Mouse (Mus musculus) kidney, adult 2 months (tissue): ENCODE measurements at regions not wholly inside any gene's neighbourhood (a gene's known extent, or its start where the extent isn't known, plus 50 kb on each side); places are given as distances from the start of the nearest gene placed in this dataset.

Source experiments
- DNase-seq: peaks from one replicate; pipeline ENCODE4 v3.0.0; 2021
- H3K27ac ChIP-seq: fragments of 200-500 bp; 2 replicates; pipeline ENCODE4 v1.5.1; 2012; ENCODE audit warnings: low read depth, low read length, control low read depth, inconsistent platforms; ENCODE audit not compliant: insufficient read depth
- H3K27me3 ChIP-seq: fragments of 200-500 bp; replicated peaks from 2 replicates; pipeline ENCODE4 v1.6.1; 2012; ENCODE audit warnings: mild to moderate bottlenecking, moderate library complexity, low read length, inconsistent platforms; ENCODE audit not compliant: control insufficient read depth, insufficient read depth
- H3K36me3 ChIP-seq: fragments of 200-500 bp; 2 replicates; pipeline ENCODE4 v1.6.1; 2012; ENCODE audit warnings: mild to moderate bottlenecking, moderate library complexity, low read length, inconsistent platforms; ENCODE audit not compliant: control insufficient read depth, insufficient read depth
- H3K4me1 ChIP-seq: fragments of 200-500 bp; 2 replicates; pipeline ENCODE4 v1.6.1; 2011; ENCODE audit warnings: low read length; ENCODE audit not compliant: control insufficient read depth, insufficient read depth
- H3K4me3 ChIP-seq: fragments of 200-500 bp; 2 replicates; pipeline ENCODE4 v1.5.1; 2011; ENCODE audit warnings: mild to moderate bottlenecking, low read depth, low read length, control low read depth; ENCODE audit not compliant: insufficient read depth
- CTCF ChIP-seq: fragments of 200-500 bp; conservative IDR thresholded peaks from 2 replicates; pipeline ENCODE4 v1.5.1; 2011; ENCODE audit warnings: low read depth, mild to moderate bottlenecking, control low read depth, low read length, moderate library complexity, mixed read lengths; ENCODE audit not compliant: insufficient read depth, insufficient read length
- POLR2A ChIP-seq: fragments of 200-500 bp; IDR thresholded peaks from one replicate; pipeline ENCODE4 v1.6.1; 2011; ENCODE audit warnings: low read depth, low read length, control low read depth
- WGBS: fragments of 180-500 bp; shearing (Covaris S2); methylation state at CpG from one replicate; pipeline ENCODE4 v1.1.7; 2018; 5-methylcytosine and 5-hydroxymethylcytosine counted together

DNA sequence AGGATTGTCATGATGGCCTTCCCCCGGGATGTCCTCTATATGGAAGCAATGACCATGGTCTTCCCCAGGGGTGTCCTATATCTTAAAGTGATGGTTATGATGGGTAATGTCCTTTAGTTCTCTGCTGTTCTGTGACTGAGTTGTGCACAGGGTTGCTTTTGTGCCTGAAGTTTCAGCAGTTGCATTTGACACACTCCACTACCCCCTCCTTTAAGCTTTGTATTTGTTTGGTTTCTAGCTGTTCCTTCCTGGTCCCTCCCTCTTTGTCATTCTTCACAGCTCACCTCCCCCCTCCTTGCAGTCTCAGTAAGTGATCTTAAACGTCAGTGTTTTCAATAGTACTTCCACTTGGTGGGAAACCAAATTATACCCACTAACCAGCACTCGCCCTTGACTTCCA, 464.4 kb downstream of the Nedd1 start:
- DNase-seq = no peak
- Histone ChIP-seq H3K27ac (no peak overlapping the region), H3K27me3 (no peaks in the 10 kb centered on the region), H3K4me1 (no peaks in the 10 kb centered on the region), H3K36me3 (no peaks in the 10 kb centered on the region), H3K4me3 (no peak overlapping the region)
- 62% methylated on average over 3 of the region's 3 CpGs for WGBS
- TF ChIP-seq CTCF = no peak
- TF ChIP-seq POLR2A = no peak

DNA sequence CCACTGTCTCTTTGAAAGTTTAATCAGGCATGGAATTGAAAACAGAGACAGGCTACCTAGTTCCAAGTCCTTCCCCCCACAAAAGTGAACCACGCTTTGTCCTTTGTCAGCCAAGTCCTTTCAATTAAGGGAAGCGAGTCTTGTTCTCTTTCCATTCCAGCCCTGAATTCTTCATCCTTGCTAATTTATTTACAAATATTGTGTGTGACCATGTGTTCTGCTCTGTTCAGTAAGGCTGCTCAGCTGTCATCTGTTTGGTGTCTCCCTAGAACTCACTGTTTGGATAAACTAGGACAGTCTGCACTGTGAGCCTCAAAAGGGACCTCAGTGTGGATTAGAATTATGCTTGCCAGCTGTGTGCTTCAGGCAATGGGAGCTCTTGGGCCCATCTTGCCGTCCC, 473.6 kb downstream of the Nedd1 start:
- 85% methylated on average over 3 of the region's 3 CpGs for whole genome bisulfite sequencing
- no peak for DNase-seq

DNA sequence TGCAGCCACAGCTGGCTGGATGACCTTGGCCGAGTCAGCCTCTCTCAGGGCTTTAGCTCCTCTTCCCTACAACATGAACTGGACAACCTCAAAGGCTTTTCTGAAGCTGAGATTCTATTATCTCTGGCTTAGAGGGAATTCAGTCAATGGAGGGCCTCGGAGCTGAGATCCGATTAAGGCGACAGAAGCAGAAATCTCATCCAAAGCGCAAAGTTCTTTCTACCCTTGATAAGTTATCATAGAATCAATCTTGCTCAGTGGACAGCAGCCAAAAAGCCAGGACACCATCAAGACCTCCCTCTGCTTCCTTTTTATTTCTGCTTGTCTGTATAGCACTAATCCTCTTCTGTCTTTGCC, 474.8 kb downstream of the Nedd1 start:
- TF ChIP-seq POLR2A (no peak), CTCF (no peak)
- 56% methylated on average over 5 of the region's 5 CpGs for WGBS
- Histone ChIP-seq H3K36me3 (no peaks in the 10 kb centered on the region), H3K4me1 (peaks cover 3% of the 10 kb centered on the region; the same call in 1 of the 2 replicates), H3K27ac (no peak overlapping the region), H3K4me3 (no peak overlapping the region), H3K27me3 (no peaks in the 10 kb centered on the region)
- DNase-seq = no peak

More for the DNA sequence above, 473.6 kb downstream of the Nedd1 start:
- Histone ChIP-seq H3K36me3 (no peaks in the 10 kb centered on the region), H3K4me3 (no peak overlapping the region), H3K27ac (no peak overlapping the region), H3K4me1 (no peaks in the 10 kb centered on the region; the same call in 1 of the 2 replicates), H3K27me3 (no peaks in the 10 kb centered on the region)
- TF ChIP-seq POLR2A (no peak), CTCF (no peak)

DNA sequence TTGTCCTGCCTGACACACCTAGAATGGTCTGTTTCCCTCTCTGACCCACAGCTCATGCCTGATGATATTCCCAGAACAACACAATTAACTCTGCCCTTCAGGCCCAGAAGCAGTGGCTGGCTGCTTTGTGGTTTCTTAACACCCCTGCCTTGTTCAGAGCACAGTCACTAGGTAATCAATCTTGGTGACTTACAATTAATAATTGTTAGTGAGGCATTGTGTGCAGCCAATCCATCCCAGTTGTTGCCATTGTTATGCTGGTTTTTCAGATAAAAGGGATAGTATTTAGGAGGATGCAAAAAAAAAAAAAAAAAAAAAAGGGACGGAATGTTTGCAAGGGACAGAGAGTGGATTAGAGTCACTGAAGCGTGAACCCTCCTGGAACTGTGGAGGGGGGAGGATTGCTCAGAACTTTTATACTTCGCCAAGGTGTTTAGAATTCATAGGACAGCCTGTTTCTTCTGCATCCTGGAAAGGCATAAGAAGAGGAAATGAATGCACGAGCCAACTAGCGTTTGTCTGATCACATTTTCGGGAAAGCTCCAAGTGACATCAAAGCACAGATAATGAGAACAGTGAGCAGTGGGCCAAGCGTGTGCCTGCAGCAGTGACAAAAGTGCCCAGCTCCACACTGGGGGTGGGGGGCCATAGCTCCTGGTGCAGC, 475.3 kb downstream of the Nedd1 start:
- 15% methylated on average over 7 of the region's 7 CpGs for WGBS
- no peaks in the 10 kb centered on the region for H3K36me3 ChIP-seq
- peak; percentile 21 for DNase-seq
- TF ChIP-seq POLR2A (no peak), CTCF (no peak)
- no peaks in the 10 kb centered on the region for H3K27me3 ChIP-seq
- H3K4me3 ChIP-seq = no peak overlapping the region
- peaks cover 3% of the 10 kb centered on the region; the same call in 1 of the 2 replicates for H3K4me1 ChIP-seq
- no peak overlapping the region for H3K27ac ChIP-seq

DNA sequence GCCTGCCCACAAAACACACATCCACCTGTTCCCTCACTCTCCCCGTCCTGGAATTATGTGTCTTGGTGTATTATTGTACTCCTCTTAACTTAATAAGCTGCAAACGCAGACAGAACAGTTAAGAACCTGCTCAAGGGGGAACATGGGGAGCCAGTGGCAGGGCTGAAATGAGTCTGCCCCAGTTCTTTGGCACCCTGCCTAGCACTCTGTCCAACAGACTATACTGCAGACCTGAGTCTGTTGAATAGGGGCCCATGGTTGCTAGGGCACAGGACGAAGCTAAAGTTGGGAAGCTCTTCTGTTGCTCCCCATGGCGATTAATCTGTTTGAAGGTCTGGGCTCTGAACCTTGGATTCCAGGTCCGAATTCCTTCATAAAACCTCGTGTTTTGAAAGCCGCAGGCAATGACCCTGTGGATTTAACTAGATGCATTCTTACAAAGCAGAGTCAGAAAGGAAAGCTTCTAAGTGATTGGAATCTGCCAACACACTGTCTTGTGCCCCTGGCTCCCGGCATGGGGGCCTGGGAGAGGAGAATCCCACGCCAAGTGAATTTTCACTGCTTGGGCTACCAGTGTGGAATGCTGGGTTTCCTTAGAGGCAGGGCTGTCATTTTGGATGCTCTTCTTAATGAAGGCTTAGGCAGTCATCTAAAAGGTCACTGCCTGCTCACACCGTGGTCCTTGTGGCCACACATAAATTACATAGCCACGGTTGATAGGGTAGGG, 479.3 kb downstream of the Nedd1 start:
- Histone ChIP-seq H3K27me3 (no peaks in the 10 kb centered on the region), H3K4me3 (no peak overlapping the region), H3K36me3 (no peaks in the 10 kb centered on the region), H3K27ac (no peak overlapping the region), H3K4me1 (peaks cover 3% of the 10 kb centered on the region; the same call in 1 of the 2 replicates)
- peak; percentile 30 for DNase-seq
- 26% methylated on average over 11 of the region's 11 CpGs for WGBS
- TF ChIP-seq POLR2A = no peak
- no peak for TF ChIP-seq CTCF

DNA sequence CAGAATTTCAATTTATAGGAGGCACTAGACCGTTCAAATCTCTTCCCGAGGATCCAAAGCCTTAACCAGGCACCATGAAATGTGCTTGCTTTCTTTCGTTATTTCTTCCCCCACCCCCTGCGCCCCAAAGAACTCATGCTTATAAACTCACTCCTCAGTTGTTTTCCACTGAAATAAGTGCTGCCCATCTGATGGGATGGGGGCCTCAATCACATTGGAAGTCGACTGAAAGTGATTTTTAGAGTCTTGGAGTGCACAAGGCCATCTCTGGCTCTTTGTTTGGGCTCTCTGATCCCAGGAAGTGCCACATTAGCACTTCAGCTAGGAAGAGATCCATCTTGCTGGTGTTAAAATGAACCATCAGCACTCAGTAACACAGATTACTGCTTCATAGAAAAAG, 484.3 kb downstream of the Nedd1 start:
- Histone ChIP-seq H3K27me3 (no peaks in the 10 kb centered on the region), H3K36me3 (no peaks in the 10 kb centered on the region), H3K4me3 (no peak overlapping the region), H3K27ac (no peak overlapping the region), H3K4me1 (peaks cover 3% of the 10 kb centered on the region; the same call in 1 of the 2 replicates)
- DNase-seq = no peak
- 45% methylated on average over 5 of the region's 5 CpGs for WGBS
- TF ChIP-seq CTCF (no peak), POLR2A (no peak)

DNA sequence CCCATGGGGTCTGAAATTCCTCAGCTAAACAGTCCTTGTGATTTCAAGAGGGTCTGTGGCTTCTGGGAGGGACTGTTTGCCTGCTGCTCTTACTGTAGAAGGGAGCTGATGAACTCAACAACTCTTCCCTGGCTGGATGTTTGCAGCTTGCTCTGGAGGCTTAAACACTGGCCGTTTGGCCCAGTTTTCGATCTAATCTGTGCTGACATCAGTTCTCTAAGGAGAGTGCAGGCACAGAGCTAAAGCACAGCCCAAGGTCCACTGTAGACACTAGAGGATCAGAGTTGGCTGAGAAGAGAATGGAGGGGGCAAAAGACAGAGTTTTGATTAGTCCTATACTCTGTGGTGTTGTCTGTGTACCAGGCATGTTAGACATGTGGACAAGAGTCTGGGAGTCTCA, 490.1 kb downstream of the Nedd1 start:
- no peak for TF ChIP-seq CTCF
- TF ChIP-seq POLR2A = no peak
- 65% methylated on average over 2 of the region's 2 CpGs for WGBS

More for the DNA sequence above, 490.1 kb downstream of the Nedd1 start:
- no peak overlapping the region for H3K27ac ChIP-seq
- no peak for DNase-seq
- H3K4me3 ChIP-seq = no peak overlapping the region
- no peaks in the 10 kb centered on the region for H3K36me3 ChIP-seq
- no peaks in the 10 kb centered on the region for H3K4me1 ChIP-seq
- H3K27me3 ChIP-seq = no peaks in the 10 kb centered on the region
